Mouse (Mus musculus) lung, postnatal 4 days (tissue): ENCODE data around the gene Nrap.
"Not testable (repeated sequence)": the region's sequence is repeated elsewhere in the genome, so short reads cannot be mapped to it uniquely, and the experiment has no call there.

ENCODE experiments used
- DNase-seq, 2 experiments: peaks; one replicate each; pipeline ENCODE4 v3.0.0; 2021

Nrap gene

DNA sequence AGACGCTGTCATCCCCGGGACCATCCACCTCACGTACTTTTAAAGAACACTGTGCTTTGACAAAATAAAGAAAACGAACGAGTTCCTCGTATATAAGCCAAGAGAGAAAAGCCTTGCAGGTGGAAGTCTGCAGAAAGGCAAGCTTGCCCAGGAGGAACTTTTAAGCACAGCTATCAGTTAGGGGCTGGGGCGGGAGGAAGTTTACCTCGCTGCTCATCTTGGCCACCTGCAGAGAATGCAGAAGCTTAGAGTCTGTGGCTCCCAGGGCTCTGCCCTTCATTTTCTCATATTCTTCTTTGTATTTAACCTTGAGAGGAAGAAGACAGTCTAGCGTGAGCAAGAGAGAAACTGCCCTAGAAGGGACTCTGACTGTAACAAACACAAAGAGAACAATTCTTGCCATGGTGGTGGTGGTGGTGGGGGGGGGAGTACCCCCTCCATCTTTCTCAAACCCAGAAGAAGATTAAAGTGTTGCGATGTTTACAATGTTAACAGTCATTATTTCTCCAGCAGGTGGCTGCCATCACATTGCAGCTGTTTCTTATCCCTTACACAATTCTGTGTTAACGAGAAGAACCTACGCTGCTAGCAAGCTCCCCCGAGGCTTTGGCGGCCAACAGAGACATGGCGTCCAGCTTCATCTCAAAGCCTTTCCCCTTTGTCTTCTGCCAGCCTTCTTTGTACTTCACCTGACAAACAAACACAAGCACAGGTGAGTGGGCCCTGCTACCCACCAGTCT, 25.9 kb downstream of the Nrap start:
- peak; percentile 40 to 61 for DNase-seq

DNA sequence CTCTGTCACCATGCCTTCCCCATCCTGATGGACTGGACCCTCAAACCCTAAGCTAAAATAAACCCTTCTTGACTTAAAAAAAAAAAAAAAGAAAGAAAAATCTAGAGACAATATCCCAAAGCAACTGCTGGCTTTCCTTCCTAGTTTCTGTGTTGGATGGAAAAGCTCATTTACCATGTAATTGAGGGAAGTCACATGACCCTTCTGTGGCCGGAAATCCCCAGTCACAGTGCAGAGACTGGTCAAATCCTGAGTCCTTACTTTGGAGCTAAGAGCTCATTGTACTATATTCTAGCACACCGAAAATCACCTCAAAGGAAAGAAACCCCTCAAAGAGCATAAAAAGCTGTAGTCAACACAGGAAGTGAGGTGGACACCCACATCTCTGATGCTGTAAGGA, 30.9 kb downstream of the Nrap start:
- DNase-seq: no peak

DNA sequence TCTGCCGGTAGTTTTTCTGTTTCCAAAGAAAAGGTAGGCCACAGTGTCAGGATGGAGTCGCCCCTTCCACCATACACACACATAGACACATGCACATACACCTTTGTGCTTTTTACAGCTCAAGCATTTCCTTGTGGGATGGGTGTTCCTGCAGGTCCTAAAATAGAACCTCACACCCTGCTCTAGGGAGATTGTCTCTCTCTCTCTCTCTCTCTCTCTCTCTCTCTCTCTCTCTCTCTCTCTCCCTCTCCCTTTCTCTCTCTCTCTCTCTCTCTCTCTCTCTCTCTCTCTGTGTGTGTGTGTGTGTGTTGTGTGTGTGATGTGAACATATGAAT, 32.5 kb downstream of the Nrap start:
- not testable (repeated sequence) for DNase-seq

DNA sequence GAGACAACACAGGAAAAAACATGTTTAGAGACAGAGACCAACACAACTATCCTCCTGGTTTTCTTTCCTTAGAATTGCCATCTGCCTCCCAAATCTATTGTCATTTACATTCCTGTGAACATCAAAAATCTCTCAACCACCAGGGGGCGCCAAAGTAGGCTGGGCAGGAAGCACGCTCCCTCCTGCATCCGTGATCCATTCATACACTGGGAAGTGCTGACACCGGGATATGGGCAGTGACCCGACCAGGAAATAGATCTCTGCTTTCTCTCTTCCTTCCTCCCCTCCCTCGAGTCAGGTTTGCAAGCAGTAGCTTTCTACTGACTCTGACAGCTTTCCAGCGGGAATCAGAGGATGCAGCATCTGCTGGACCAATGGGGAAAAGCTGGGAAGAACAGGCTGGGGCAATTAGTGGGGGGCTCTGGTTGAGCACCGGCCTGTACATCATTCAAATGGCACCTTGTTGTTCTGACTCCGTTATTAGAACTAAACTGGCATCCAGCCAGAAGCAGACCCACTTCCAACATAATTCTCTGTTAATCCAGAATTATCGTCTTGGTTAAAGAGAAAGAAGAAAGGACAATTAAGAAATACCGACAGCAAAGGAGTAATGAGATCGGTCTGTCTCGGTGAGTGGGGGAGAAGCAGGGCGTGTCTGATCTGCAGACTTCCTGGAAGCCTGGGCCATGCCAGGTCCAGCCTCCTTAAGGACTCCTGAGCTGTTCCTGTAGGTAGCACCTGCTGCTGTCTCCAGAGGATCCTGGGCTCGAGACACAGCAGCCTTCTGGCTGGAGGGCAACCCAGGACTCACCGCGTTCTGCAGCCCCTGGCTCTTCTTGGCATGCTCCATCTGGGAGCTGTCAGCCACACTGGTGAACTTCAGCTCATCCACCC, 33.1 kb downstream of the Nrap start:
- DNase-seq: peak; percentile 63 to 83

DNA sequence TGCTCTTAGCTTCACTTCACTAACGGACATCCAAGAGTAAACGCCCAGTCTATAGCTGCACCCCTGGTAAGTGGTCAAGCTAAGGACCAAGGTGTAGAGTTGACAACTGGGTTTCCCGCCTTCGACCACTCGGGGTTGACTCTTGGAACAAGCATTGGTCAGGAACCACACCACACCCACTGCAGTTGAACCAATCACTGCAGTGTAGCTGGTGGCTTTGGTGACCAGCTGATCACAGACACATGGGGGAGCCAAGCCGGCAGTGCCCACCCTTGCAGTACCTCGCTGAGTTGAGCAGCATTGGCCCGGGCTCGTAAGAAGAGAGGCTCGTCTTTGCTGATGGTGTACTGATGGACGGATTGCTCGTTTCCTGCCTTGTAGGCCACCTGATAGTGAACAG, 34.6 kb downstream of the Nrap start:
- DNase-seq: no peak

DNA sequence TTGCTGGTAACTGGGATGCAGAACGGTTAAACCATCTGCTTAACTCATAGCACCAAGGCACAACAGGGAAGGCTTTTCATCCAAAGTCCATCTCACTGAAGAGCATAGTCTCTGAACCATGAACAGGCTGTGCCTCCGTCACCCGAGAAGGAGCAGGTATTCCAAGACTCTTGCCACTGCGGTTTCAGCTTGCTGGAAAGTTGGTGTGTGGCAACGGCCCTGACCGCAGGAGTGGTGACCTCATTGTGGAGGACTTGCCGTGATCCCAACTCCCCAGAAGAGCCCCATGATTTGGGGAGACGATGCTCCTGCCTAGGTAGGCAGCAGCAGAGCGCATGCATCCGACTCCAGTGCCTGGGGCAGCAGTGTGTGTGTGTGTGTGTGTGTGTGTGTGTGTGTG, 36.1 kb downstream of the Nrap start:
- DNase-seq: no peak

DNA sequence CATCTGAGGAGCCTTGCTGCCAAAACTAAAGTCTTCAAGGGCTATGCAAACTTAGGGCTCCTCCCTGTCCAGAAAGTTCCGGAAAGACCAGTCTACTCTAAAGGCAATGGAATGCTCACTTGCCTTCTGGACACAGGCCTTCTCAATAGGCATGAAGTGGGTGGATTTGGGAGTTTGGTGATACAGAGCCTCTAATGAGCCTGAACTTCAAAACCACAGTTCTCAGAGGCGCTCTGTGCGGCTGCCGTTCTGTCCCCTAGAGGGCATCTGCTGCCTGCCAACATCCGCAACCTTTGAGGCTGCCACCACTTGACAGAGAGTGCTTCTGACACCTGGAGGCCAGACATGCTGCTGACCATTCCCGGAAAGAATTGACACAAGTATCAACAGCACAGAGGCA, 40.5 kb downstream of the Nrap start:
- peak; percentile 30 to 59 for DNase-seq

DNA sequence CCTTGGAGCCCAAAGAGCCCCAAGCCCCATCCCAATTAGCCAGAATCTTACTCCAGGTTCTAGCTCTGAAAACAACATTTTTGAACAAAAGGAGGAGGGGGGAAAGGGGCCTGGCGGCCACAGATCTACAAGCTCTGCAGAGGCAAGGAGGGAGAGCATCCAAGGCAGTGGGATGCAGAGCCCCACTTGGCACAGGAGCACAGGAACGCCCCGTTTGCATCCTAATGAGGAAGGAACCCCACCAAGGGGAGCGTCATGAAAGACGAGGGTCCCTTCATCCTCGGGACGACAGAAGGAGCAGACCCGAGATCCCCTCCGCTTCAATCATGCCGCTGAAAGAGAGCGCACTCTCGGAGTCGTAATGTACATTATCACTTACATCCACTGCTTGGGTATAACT, 43.1 kb downstream of the Nrap start:
- DNase-seq: no peak

DNA sequence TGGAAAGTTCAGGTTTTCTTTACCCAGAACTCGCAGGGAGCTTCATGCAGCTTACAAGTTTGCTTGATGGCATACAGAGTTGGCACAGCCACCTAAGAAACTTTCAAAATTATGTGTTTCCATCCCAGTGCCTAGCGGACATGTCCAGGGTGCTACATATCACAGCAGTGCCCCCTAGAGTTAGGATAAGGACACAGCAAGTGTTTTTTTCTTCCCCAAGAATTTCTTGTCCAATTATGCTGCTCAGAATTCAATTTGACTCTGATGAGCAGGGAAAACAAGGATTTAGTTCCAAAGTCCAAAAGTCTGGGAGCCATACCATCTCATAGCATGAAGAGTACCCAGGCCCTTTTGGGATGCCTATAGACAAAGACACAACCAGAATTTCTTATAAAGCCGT, 43.8 kb downstream of the Nrap start:
- peak in 1 of 2 experiments; percentile 19 for DNase-seq

DNA sequence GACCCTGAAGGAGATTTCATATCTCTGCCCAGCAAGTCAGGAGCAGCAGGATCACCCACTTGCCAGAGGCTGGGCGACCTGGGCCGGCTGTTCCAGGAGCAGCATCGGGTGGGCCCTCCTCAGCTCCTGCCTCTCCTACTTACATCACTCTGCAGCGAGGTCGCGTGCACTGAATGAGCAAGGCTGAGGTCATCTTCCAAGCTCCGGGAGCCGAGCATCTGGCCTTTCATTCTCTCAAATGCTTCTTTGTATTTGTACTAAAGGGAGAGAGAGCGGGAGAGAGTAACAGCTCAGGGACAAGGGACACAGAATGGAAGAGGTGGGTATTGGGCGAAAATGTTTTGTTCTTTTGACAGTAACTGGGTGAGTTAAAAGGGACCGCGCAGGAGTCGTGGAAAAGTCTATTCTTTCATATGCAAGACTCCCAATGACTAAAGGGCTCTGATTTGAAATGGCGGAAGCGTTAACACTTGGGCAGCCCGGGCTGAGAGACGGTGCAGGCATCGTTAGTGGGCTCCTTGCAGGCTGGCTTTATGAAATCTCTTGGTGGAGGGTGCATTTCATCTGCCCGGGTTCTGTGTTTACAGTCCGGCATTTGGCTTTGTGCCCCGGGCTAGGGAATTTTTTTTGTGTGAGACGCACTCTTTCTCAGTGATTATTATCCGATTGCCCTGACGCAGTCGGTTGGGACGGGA, 45.8 kb downstream of the Nrap start:
- DNase-seq: no peak

DNA sequence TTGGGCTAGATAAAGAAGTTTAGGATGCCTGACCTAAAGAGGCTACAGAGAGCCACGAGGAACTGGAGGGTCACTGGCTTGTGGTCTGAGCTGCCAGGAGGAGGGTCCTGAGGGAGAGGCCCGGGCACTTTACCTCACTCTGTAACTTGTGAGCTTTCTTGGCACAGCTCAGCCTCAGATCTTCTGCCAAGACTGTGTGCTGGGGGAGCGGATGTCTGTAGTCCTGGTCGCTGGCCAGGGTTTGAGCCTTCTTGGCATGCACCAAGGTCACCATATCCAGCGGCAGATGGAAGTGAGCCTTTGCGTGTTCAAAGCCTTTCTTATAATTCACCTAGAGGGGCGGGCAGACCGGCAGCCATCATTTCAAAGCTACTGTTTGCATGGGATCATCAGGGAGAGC, 47.8 kb downstream of the Nrap start:
- DNase-seq: peak; percentile 38 to 54

DNA sequence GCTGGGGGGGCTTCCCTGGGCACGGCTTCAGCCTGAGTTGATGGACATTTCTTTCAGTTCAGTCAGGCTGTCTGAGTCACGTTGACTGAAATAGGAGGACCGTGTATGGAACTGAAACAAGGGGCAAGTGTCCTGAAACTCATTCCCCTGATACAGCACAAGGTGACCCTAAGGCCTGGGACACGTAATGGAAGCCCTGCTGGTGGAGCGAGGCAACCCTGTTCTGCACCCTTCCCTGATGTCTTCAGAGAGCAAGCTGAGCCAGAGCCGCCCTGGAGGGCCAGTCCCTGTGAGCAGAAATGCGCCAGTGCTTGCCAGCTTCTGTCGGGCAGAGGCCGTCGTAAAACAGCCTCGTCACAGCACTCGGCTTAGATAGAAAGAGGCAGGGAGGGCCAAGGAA, 53.0 kb downstream of the Nrap start:
- DNase-seq: no peak

DNA sequence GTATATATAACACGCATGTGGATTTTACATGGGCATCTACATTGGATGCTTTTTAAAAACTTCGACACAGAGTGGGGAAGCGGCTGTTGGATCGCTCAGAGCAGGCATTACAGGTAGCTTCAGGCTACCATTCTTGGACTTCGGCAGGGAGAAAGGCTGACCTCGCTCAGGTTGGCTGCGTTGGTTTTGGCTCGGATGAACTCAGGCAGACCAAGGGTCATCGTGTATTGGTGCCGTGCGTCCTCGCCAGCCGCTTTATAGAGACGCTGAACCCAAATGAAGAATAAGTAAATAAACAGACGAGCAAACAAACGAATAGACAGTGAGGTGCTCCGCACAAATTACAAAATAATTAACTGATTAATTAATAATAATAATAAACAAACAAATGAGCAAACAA, 53.5 kb downstream of the Nrap start:
- no peak for DNase-seq

DNA sequence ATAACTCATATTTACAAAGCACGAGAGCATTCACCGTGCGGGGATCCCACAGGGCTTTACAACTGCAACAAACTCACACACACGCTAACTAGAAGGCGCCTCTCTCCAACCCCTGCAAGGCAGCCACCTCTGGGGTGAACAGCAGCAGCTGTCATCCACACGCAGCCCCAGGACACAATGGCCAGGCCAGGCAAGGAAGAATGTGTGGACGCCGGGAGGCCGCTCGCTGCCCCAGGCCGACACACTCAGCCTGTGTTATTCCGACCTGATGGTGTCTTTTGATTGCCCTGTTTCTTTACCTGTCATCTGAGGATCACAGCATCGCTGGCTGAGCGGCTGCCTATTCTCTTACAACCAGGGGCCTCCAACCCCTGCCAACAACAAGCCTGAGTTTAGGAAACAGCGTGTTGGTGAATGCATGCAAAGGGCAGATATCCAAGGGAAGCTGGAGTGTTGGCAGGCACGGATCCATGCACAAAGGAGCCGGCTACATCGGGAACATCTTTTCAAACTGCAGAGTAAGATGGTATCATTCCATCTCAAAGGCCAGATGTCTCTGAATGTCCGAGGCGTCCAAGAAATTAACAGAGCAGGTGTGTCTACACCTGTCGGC, 63.5 kb downstream of the Nrap start:
- no peak for DNase-seq

DNA sequence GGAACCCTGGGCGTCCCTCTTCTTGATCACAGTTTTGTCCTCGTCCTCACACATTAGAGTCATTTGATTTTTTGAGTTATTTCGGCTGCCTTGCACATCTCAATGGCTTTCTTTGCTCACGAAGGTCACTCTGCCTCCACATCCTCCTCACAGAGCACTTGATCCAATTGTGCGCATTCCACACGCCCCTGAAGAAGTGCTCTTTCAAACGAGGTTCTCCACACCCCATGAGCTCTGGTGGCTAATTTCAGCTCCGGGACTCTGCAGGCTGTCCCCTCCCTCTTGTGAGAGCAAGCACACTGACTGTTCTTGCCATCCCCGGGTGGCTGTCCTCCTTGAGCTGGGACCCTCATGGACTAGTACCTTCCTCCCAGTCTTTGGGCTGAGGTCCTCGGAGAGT, 64.2 kb downstream of the Nrap start:
- no peak for DNase-seq

DNA sequence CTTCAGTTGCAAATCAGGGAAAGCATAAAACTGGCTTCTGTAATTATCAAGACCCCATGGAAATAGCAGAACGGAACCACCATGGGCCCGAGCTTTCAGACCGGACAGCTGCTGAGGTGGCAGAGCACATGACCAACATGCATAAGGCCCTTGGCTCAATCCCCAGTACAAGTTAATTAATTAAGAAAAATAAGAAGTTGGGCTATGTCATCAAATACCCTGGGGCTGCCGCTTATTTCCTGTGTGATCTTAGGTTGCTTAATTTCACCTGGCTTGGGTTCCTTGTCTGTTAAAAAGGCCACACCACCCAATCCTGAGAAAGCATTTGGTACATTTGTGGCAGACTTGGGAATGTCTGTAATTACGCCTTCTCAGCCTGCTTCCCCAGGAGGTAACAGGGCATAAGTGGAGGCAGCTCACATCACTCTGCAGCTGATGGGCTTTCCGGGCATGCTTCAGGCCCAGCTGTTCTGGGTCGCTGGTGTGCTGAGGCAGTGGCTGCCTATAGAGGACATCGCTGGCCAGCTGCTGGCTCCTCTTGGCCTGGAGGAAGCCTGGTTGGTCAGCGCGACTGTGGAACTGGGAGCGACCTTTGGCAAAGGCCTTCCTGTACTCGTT, 68.4 kb downstream of the Nrap start:
- DNase-seq: peak in 1 of 2 experiments; percentile 41

DNA sequence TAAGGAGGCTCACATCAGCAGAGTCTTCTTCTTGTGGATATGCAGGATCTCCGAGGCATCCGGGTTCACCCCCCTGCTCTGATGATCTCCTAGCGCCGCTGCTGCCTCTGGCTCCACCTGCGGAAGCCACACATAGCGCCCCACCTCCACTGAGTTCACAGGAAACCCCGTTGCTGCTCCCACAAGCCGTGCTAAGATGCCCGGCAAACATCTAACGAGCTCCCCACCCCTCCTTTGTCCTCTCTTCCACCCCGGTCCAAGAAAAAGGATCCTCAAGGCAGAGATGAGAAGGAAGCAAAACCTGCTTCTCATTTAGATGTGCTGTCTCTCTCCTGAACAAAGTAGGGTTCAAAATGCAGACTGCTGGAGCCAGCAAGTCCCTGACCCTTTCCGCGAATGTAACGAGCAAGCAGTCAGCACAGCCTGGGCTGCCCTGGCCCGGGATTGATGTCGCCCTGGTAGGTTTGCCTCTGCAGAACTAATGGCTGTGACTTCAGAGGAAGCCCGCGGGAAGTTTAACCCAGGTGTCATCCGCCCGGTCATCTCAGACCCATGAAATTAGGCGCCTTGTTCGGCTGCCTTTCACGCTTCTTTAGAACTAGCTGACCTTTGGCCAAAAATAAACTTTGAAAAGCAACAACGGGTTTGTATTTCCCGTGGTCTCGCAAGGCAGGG, 69.5 kb downstream of the Nrap start:
- DNase-seq: peak in 1 of 2 experiments; percentile 50

DNA sequence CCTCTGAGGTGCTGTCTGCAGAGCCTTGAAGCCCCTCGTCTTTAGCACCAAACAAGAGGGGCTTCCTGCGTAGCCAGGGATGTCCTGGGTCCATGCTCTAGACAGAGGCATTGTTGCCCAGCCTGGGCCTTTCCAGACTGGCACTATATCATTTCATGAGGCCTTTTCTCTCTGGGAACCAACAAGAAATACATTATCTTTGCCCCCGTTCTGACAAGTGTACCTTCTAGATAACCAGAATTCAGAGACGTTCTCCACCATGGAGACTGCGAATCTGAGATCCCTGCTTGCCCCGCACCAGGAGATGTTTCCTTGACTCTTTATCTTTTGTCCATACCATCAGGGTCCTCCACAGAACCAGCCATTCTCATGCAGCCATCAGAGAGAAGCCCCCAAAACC, 70.2 kb downstream of the Nrap start:
- no peak for DNase-seq

DNA sequence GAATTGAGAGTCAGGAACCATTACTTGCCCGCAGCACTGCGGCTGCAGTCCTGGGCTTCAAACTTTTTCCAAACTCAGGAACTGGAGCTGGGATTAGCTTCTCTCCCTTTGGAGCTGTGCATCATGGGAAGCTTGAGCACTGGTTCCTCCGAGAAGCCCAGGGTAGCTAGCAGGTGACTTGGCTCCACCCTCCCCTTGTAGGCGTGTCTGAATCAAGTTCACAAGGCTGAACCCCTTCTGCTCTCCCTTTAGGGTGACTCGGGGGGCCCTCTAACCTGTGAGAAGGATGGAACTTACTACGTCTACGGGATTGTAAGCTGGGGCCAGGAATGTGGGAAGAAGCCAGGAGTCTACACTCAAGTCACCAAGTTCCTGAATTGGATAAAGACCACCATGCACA, 70.6 kb downstream of the Nrap start:
- no peak for DNase-seq

DNA sequence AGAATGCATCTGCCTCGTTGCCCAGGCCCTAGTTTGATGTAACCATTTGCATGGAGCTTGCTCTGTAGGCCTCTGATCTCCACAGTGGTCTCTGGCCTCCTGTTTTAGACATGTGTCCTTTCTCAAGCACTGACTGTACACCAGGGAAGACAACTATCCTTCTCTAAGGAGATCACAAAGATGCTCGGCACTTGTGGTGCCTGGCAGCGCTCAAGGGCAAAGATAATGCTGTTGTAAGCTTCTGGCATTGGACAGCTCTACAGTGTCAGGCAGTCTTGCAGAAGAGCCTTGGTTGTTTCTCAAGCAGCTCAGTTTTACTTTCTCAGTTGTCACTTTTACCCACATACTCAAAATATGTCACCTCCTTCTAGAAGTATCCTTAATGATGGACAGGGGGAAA, 73.3 kb downstream of the Nrap start:
- DNase-seq: no peak

DNA sequence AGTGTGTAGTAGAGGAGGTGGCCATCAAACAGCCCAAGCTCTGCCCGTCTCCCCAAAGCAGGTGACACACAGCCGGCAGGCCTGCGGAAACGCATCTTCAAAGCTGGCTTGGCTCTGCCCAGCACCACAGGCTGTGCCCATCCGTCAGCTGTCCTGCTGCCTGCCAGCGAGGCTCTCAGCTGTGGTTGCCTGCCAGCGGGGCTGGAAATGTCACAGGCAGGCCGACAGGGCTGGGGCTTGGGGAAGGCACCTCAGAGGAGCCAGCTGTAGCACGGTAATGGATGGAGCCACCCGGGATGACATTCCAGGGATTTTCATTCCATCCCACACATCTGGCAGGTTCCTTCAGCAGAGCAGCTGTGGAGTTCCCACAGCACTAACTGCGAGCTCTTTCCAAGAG, 89.0 kb downstream of the Nrap start:
- DNase-seq: no peak

DNA sequence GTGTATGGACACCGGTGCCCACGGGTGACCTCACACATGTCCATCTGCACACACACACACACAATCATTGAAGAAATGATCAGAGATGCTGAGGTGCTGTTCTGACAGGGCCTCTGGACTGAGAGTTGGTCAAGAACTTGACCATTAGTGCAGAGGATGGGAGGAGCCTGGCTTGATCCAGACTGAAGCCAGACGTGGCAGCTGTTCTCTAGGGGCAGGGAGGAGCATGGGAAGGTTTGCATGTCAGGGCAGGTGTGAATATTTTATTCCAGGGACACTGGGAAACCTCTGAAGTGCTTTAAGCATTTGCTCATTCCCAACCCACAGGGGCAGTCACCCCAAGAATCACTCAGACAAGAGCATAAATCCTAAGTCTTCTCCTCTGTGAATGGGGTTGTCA, 92.6 kb downstream of the Nrap start:
- no peak for DNase-seq
